Mouse (Mus musculus) B cell, adult 2 months (primary cell): ENCODE data around the gene Hist1h4b.
"Not testable (repeated sequence)": the region's sequence is repeated elsewhere in the genome, so short reads cannot be mapped to it uniquely, and the experiment has no call there.

Experiments
- DNase-seq, 2 experiments: peaks; one replicate each; pipeline ENCODE4 v3.0.0; 2022

Hist1h4b gene

GRCm38 (mm10) chr13:23756790-23757189 lies at the start of gene Hist1h4b:
TSS of gene Hist1h4b (plus strand) at chr13:23757013.
- peak; percentile 92 to 94 for DNase-seq

GRCm38 (mm10) chr13:23708041-23708440 lies 48.8 kb upstream of the Hist1h4b start:
- DNase-seq = no peak

DNA sequence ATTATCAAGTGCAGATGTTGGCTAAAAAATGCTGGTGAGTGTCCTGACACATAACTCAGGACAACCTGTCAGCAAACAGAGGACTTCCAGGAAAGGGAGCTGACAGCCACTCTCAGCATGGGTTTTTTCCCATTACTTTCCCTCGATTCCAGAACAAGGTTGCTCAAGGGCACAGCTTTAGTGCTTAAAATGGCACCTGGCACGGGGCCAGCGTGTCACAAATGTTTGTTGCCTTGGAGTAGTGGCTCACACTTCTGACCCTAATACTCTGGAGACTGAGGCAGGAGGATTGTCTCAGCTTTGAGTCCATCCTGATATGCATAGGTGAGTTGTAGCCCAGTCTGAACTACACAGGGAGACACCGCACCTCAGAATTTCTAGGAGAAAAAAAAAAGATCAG lies 48.2 kb upstream of the Hist1h4b start:
- no peak for DNase-seq

DNA sequence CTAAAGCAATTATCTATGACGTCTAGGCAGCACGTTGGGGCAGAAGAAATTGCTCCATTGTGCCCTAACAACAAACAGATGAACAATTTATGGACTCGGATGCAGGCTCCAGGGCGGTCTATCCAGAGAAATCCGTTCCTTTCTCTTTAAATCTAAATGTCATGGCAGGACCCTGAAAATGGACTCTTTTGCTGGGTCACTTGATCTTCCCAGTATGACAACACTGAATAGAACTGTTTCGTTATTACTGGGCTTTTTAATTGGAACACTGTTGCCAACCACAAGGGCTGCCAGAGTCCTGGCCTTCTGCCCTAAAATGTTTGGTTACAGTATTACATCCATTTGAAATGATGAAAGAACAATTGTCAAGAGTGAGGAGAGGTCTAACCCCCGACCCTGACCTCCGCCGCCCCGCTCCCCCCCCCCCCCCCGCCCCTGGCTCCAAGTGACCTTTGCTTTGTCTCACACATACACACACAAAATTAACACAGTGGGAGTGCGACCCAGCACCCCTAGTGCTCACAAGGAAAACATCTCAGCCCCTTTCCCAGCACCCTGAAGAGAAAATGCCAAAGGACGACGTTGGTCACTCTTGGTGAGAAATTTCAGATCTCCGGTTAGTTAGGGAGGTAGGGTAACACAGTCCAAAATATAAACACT lies 47.0 kb upstream of the Hist1h4b start:
- DNase-seq = no peak

DNA sequence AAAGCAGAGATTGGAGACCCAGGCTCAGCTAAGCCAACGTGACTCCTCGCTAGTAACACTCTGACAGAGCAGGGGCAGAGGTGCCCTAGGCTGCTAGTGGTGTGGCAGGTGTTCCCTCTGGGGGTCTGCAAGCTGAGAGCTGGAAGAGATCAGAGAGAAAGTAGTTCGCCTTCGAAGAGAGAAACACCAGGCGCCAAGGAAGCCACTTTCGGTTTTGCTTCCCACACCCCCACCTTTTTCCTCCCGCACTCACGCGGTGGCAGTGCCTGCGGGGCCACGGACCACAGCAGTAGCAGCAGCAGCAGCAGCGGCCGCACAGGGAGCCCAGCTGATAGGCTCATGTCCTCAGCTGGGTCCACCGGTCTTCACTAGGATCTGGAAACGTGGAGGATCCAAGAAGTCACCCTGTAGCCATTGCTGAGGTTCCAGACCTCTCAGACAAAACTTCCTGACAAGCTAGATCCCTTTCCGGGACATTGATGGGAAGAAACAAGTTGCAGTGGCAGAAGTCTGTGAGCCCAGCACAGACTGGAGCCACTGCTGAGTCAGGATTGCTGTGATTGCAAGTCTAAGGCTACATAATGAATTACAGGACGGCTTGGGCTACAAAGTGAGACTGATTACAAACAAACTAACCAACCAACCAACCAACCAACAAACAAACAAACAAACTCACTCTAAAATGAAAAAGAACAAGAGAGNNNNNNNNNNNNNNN lies 46.3 kb upstream of the Hist1h4b start, which contains the start of gene Hfe:
Hfe (minus strand) TSS at position 481 of the 716 bp plus-strand sequence.
- peak; percentile 73 to 75 for DNase-seq

DNA sequence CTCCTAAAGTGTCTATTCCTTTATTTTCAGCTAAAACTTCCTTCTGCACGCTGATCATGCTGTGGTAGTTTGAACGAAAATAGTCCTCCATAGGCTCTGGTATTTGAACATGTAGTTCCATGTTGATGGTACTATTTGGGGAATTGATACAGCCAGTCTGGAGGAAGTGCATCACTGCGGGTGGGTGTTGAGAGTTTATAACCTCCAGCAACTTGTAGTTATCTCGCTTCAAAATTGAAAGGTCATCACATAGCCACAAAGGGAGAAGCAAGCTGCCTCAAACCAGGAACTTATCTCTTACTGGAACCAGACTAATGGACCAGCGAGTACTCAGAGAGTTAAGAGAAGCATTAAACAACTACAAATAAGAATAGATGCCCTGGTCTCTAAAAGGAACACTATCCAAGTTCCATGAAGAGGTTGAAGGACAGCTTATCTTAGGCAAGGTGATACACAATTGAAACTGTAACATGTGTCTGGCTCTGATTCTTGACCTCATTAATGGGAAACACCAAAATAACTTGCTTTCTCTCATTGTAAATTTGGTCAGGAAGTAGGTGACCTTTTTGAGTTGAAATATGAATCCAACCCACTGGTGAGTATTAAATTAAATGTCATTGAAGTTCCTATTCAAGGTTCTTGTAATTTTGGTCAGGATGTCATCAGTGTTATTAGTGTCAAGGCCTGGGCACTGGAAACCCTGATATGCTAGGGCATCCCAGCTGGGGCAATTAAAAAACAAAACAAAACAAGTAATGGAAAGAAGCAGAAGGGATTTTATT lies 40.4 kb upstream of the Hist1h4b start:
- no peak for DNase-seq

DNA sequence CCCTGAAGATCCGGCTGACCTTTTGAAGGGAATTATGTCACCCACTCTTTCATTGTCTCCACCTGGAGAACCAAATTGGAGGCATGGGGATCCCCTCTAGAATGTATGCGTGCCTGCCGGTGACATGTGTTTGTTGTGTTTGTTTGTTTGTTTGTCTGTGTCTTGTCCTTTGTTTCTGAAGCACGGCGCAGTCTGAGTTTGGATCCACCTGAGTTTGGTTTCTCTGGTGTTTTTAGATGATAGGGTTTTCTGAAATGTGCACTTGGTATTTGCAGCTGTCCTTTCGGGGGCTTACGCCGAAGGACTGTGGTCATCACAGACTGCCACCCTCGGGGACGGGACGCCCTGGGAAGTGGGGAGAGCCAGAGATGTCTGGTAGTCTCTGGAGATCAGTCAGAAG lies 39.6 kb upstream of the Hist1h4b start:
- DNase-seq = no peak

GRCm38 (mm10) chr13:23717593-23718245 lies 39.1 kb upstream of the Hist1h4b start:
- DNase-seq = not testable (repeated sequence)

- DNase-seq = no peak
These were observed 32.6 kb upstream of the Hist1h4b start for GRCm38 (mm10) chr13:23724239-23724638.

DNA sequence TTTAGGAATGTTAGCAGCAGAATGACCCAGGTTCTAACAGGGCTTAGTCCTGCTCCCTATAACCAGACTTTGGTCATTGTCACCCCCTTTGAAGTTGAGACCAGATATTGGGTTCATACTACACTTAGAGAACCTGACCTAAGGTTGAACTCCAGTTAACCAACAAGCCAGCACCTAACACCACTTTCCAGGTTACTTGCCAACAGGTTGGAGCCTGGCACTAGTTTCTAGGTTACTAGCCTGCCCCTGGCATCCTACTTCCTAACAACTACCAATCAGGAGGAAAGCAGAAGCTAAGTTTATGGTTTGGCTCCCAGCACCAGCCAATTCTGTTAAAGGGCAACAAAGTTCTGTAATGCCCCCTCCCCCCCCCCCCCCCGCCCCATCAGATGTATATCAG lies 31.6 kb upstream of the Hist1h4b start:
- DNase-seq = no peak

GRCm38 (mm10) chr13:23728472-23729191 lies 28.2 kb upstream of the Hist1h4b start:
- no peak for DNase-seq

- DNase-seq = no peak
These were observed 27.7 kb upstream of the Hist1h4b start for GRCm38 (mm10) chr13:23729192-23729525.

DNA sequence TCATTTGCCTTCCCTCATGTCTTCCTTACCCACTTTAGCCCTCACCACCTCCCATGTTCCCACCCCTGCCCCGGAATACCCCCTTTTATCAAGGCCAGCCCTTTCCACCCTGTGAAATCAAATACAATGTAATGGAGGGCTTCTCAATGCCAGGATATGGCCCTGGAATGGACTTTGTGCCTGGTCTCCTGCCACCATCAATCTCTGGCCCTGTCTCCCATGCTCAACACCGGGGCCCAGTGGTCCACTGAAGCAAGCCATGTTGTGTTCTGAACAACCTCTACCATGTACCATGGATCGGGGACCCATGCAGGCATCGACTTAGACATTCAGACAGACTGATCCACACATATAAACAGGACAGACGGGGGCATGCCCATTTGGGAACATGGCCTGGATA lies 27.1 kb upstream of the Hist1h4b start:
- DNase-seq = no peak

DNA sequence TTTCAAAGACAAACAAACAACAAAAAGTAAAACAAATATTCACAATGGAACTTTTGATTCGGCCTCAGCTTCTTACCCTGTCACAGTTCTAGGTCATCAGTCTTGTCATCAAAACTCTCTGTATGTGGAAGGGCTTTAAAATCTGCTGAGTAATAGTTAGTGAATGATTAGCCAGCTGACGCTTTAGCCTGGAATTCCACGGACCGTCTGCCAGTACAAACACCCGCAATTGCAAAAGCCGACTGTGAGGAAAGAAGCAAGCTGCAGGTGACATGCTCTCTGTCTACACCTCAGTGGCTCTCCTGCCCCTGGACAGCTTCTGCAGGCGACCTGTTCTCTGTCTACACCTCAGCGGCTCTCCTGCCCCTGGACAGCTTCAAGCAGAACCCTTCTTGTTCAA lies 26.3 kb upstream of the Hist1h4b start:
- no peak for DNase-seq

DNA sequence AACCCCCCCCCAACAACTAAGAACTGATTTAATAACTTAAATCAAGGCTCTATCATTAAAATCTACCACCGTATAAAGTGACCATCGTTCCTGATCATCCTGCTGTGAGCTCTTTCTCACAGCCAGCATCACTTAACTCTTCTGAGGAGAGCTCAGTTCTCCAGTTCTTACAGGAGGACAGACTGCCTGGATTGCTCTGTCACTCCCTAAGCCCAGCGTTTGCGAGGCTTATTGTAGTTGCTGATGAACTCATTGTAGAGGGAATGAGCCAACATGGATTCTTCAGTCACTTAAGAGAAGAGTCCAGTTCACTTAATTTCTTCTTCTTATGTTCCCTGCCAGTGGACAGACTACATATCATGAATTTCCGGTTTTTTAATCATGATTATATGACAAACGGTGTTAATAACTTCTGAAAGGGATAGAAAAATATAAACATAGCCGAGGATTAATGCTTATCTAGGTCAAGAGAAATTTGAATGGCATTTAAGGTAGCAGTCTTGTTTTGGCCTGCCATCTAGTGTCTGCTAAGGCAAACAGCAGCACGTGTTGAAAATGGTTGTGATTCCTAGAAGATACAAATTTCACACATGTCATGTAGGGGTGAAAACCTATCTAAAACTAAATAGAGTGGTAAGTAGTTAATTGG lies 24.5 kb upstream of the Hist1h4b start:
- DNase-seq = peak; percentile 43 to 52

DNA sequence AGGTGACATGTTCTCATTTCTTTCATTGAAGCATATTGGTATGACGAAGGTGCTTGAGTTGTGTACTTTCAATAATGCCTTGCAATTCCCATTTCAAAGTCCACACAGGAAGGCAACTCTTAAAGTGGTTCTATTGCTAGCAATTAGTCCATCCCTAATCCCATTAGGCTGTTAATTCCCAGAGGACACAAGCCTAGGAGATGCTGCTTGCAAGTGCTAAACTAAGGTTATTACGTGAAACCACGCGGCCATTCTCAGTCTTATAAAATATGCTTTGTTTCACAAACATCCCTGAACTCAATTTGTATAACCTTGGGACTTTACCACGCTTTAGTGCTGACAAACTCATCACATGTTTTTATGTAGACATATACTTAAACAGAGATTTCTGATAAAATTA lies 19.7 kb upstream of the Hist1h4b start:
- DNase-seq = no peak

DNA sequence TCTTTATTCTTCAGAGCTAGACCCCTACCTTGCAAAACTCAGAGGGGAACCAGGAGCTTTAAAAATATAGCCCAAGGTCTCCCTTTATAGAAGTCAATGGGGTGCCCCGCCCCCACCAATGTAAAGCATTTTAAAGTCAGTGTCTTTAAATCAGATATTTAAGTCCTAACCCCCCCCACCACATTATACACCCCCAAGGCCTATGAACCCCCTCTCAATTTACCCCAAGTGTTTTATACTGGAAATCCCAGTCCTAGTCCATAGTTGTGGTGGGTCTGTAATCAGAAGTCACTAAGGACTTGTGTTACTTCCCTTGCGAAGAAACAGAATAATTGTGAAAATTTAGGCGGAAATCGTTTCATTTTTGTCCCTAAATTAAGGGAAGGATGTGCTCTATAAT lies 18.8 kb upstream of the Hist1h4b start:
- DNase-seq = peak; percentile 61 to 62

DNA sequence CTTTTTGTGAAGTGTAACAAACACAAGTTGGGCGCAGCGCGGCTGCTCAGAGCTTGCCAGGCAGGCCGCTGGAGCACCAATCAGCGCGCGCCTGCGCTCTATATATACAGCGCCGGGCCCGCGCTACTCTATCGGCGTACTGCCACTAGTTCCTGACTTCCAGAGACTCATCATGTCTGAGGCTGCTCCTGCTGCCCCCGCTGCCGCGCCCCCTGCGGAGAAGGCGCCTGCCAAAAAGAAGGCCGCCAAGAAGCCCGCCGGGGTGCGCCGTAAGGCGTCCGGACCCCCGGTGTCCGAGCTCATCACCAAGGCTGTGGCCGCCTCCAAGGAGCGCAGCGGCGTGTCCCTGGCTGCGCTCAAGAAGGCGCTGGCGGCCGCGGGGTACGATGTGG lies 18.1 kb upstream of the Hist1h4b start, which contains the start of gene Hist1h1c:
Hist1h1c (plus strand) TSS at position 132 of the 392 bp plus-strand sequence.
- DNase-seq = peak; percentile 95 to 96

DNA sequence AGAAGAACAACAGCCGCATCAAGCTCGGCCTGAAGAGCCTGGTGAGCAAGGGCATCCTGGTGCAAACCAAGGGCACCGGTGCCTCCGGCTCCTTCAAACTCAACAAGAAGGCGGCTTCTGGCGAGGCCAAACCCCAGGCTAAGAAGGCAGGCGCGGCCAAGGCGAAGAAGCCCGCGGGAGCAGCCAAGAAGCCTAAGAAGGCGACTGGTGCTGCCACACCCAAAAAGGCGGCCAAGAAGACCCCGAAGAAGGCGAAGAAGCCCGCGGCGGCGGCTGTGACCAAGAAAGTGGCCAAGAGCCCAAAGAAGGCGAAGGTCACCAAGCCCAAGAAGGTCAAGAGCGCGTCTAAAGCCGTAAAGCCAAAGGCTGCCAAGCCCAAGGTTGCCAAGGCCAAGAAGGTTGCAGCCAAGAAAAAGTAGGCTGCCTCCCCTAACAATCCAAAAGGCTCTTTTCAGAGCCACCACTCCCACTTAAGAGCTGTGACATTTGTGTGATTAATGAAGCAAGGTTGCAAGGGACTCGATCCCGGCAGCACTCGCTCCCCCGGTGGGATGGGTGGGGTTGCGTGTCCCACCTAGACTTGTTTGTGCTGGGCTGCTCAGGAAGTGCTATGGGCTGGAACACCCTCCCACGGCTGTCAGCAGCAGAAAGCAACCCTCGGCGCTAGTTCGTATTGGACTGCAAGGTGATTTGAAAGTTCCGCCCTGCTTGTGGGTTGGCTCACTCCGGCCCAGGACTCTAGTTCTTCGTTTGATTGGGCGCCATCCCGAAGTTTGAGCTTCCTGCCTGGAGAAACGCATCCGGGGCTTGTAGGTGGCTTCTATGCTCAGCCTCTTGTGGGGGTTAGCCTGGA lies 17.5 kb upstream of the Hist1h4b start:
- DNase-seq = peak; percentile 90 to 91

- DNase-seq = no peak
These were observed 16.9 kb upstream of the Hist1h4b start for GRCm38 (mm10) chr13:23739922-23740252.

- no peak for DNase-seq
These were observed 16.5 kb upstream of the Hist1h4b start for GRCm38 (mm10) chr13:23740256-23740840.
